Mouse (Mus musculus) adrenal gland, postnatal 36 days (tissue): ENCODE results near the gene Trim37. TPM values are rescaled to one million over a fixed set of nuclear protein-coding genes. Genes with fewer than 3 reads are reported as not detected.
"Not testable (repeated sequence)": the region's sequence is repeated elsewhere in the genome, so short reads cannot be mapped to it uniquely, and the experiment has no call there.

Source experiments
- DNase-seq, 2 experiments: peaks; one replicate each; pipeline ENCODE4 v3.0.0; 2021; ENCODE audit warnings: mixed read lengths in 1 of 2
- total RNA-seq, 2 experiments: library from RNA; stranded (reverse); gene quantifications; 2 replicates each; pipeline ENCODE4 v1.2.3; 2021

Trim37 gene
- total RNA-seq, 2 experiments from 2014 or later, result 16.4 to 18.5 TPM

- no peak for DNase-seq
Observed at GRCm38 (mm10) chr11:87227056-87227455, 100.2 kb downstream of the Trim37 start.

GRCm38 (mm10) chr11:87233377-87233776, 106.5 kb downstream of the Trim37 start:
- DNase-seq, result no peak

DNA sequence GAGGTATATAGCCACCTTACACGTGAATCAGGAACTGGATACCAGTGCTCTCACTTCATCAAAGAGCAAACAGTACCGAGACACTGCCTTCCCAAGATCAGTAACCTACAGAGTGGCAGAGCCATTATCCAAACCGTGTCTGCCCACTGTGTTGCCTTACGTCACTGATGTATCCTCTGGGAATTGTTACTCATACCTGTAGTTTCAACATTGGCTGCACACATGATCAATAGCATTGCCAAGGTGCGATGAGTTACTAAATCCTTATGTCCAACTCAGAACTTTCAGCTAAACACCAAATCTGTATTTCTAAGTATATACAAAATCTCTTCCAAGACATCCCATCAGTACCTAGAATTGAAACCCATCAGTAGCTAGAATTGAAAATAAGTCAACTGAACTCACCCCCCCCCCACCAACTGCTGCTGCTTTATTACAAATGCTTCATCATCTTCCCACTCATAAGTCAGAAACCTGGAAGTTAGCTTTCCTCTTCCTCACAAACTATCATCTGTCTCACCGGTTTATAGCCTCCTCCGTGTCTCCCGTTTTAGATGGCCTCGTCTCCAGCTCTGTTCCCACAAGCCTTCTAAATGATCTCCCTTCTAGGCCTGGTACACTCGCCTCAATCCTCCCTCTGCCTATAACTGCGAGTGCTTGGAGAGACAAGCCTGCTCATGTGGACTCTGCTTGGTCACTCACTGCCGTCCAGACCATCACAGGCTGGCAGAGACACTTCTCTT, 108.0 kb downstream of the Trim37 start:
- DNase-seq, result no peak

DNA sequence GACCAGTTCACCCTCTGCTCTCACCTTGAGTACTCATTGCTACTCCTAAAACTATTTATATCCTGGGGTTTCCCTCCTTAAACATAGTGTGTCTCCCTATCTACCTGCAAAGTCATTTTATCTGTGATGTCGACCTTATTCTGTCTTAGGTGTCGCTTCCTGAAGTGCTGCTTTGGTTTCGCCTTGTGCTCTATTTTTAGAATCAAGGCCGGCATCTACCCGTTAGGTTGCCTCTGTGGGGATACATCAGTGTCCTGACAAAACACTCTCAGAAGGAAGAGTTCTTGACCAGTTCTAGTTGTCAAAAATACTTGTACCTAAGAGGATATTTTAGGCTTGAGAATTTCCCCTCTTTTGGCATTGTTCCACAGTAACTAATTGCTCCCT, 108.6 kb downstream of the Trim37 start:
- no peak for DNase-seq

DNA sequence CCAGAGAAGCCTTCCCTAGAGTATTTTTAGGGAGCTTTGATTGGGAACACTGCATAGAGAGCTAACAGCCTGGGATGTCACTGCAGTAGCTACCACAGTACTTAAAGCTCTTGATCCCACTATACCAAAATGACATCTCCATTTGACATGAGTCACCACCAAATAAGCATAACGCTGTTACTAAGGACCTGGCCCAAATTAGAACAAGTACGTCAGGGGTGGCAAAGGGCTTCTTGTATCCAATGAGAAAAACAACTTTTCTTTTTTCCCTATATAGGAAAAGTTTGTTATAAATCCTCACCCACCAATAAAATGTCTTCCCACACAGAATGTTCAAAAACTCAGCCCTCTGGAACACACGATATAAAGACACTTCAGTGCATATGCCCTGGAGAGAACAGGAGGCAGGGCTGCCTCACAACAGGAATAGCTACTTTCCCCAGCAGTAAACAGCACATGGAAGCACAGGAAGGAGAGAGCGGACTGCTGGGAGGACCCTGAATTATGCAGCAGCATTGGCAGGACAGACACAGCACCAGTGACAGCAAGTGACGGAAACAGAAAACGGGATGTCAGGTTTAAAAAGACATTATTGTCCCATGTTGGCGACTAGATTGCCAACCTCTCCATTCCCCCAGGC, 112.1 kb downstream of the Trim37 start:
- DNase-seq, result no peak

DNA sequence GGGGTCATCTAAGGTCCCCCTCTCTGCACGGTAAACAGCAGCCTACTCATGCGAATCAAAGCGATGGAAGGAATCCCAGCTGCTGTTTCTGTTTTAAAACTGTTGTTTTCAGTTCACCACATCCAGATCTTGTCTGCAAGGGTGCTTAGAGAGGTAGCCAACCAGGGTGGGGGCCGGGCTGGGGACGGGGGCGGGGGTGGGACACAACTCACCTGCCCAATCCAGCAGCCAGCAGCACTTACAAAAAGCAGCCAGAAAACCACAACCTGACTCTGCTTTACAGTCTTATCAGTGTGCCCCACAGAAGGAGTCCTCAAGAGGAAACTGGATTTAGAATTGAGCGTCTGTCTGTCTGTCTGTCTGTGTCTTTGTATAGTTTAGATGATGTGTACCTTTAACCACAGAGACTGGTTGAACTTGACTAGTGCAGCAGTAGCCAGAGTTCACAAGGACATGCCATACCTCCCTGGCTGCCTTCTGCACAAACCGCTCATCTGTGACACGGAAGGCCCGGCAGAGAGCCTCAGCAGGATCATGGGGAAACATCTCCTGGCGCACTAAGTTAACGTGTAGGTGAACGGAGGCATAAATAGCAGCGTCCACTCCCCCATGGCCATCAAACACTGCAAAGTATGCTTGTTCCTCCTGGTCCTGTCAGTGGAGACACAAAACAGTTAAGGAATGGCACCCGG, 113.4 kb downstream of the Trim37 start:
- DNase-seq, result no peak

- no peak for DNase-seq
Observed at GRCm38 (mm10) chr11:87240833-87241215, 113.9 kb downstream of the Trim37 start.

DNA sequence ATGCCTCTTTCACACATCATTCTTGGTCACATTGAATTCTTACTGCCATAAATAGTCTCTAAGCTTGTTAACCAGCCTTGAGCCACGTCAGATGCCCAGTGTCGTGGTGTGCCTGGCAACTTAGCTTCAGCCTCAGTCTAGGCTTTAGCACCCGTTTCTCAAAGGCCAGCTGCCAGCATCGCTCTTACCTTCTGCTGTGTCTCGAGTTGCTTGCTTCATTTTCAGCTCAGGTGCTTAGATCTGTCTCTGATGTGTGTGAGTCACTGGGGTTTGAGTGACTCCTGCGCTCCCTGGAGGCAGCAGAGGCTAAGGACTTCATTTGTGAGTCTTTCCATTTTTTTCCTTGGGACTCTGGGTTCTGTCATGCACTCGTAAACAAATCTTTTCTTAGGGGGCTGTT, 114.4 kb downstream of the Trim37 start:
- no peak for DNase-seq

DNA sequence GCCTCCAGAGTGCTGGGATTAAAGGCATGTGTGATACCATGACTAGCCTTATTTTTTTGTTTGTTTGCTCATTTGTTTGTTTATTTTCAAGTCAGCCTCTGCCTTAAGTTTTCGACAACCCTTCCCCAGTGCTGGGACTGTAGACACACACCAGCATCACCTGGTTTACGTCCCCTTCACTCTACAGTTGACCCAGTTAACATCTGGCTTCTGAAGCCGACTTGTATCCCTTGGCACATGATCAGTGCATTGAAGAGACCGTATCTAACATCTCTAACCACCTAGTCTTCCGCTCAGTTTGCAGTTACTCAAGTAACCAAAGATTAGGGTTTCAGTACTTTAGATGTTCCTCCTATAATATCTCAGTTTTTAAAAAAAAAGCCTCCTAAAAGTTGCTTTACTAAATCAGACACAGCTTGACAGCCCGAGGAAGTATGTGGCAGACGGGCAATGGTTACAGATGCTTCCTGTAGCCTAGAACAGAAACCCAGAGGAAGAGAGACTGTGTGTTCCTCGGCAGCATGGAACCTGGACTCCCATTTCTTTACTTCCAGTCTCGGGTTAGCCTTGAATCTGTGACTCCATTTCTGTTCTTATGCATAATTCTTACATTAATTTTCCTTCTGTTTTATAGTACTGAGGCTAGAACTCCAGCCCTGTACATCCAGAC, 118.4 kb downstream of the Trim37 start:
- no peak for DNase-seq

GRCm38 (mm10) chr11:87246107-87246651, 119.3 kb downstream of the Trim37 start:
- DNase-seq, result no peak

DNA sequence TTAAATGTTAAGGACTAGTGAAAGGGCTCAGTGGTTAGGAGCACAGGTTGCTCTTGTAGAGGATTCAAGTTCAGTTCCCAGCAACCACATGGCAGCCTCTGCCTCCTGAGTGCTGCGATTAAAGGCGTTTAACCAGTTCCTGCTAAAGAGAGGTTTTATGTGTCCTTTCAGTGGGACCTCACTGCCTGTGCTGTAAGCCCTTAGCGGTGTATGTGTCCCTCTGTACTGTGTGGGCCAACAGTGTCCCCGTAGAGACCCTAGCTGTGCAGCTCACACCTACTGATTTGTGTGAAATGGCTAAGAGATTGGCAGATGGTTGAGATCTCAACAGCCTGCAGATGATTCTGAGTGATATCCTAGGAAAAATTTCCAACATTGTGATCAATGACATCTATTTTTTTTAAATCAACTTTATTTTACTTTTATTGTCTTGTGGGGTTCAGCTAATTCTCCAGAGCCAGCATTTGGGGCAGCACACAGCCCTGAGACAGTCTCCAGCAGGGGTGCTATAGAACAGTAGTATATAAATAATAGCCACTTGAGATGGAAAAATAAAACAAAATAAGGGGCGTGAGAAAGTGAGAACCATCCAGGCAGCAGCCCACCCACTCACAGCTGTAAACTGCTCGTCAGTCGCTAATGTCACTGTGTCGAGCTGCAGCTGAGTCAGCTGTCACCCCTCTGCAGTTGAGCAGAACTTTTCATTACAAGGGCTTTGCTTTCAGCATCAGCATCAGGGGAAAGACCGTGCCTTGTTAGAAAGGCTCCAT, 120.0 kb downstream of the Trim37 start:
- DNase-seq, result no peak

DNA sequence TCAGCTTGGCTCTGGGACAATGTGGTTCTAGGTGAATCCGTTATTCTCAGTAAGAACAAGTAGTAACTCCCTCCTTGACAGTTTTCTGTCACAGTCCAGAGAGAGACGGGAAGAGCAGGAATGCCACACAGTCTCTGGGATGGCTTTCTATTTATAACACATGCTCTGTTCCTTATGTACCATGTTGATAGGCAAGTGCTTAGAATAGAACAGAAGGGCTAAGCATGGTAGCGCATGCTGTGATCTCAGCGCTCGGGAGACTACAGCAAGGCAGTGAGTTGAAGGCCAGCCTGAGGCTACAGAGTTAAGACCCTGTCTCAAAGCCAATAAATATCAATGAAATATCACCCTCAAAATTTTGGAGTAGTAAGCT, 120.6 kb downstream of the Trim37 start:
- no peak for DNase-seq

DNA sequence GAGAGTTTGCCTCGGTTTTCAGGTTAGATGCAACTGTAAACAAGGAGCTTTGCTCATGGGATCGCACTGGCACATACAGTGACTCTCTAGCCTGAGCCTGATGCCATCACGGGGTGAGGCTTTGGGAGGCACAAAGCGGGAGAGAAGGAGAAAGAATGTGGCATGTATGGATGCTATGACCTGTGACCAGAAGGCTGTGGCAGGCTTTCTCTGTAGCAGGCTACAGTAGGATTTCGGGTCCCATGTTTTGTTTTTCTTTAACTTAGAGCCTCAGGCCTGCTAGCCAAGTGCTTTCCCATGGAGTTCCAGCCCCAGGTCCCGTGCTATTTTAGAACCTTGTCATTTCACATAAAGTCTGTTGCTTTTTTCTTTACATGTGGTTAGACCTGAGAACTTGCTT, 123.3 kb downstream of the Trim37 start:
- no peak for DNase-seq

DNA sequence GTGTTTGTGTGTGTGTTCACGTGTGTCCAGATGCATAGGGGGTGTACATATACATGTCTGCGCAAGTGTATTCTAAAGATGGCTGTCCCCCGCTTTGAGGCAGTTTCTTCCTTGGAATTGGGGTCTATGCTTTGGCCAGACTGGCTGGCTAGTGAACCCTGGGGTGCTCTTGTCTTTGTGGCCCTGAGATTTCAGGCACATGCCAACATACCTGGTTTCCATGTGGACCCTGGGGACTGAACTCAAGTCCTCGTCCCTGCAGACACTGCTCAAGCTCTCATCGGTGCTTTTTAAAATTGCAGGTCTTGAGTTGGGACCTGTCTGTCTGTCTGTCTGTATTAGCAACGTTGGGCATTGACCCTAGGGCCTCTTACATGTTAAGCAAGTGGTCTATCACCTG, 126.4 kb downstream of the Trim37 start:
- DNase-seq, result no peak

DNA sequence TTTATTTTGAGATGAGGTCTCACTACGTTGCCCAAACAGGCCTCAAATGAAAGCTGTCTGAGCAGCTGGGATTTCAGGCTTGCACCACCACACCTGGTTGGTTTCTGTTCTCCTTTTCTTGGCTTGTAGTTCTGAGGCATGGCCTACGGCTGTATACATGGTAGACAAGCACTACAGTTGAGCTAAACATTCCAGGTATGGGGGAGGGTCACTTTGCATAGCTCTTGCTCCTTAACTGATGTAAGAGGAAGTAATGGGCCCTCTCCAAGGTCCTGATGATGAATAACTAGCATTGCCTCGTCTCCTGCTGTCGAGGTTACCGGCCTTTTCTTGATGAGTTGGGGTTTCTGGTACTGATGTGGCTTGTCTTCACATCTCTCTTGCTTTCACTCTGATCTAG, 127.3 kb downstream of the Trim37 start:
- DNase-seq, result no peak

GRCm38 (mm10) chr11:87257282-87257681, 130.4 kb downstream of the Trim37 start:
- no peak for DNase-seq

GRCm38 (mm10) chr11:87259792-87260191, 132.9 kb downstream of the Trim37 start:
- no peak for DNase-seq

DNA sequence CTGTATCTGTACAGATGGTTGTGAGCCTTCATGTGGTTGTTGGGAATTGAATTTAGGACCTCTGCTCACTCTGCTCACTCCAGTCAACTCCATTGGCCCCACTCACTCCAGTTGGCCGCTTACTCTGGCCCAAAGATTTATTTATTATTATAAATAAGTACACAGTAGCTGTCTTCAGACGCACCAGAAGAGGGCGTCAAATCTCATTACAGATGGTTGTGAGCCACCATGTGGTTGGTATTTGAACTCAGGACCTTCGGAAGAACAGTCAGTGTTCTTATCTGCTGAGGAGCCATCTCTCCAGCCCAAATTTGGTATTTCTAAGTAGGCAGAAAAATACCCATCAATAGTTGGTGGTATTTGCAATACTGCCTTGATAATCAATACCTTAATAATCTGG, 134.8 kb downstream of the Trim37 start:
- DNase-seq, result not testable (repeated sequence)

DNA sequence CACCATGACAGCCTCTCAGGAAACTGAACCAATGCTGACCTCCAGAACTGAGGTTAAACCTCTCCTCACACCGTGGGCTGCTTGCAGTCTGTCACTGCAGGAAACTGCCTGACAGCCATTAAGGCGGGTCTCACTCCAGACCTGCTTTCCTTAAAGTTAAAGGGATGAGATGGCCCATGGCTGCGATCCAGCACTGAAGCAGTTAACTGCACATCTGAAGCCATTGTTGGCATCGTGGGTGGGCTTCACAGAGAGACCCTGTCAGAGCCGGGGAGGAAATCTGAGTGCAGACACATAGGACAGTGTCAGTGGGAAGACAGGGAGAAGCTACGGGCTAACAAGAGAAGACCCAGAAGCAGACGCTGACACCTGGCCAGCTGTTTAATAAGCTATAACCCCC, 137.1 kb downstream of the Trim37 start:
- DNase-seq, result no peak

DNA sequence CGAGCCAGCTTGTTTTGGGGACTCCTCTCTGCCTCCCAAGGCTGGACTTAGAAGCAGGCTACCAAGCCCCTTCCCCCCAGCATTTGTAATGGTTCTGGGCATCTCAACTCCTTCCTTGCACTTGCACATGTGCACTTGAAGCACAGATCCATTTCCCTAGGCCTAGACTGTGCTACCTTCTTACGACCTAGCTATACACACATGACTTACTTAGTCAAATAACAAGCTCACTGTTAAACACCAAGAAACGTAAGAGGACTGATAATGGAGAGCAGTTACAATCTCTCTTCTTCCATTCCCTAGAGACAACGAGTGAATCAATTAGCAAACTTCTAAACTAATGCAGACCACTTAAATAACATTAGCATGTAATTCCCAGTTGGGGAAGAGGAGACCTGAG, 139.4 kb downstream of the Trim37 start:
- no peak for DNase-seq

DNA sequence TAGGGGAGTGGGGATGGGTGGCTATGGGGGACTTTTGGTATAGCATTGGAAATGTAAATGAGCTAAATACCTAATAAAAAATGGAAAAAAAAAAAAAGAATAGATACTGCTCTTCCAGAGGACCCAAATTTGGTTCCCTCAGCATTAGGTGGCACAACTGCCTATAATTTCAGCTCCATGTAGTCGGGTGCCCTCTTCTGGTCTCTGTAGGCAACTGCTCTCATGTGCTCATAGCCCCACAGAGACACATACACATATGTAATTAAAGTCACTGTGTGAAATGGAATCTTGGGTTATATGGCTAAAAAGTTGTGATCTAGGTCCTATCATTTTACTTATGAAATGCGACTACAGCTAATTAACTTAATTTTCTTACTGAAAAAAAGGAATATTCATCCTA, 141.9 kb downstream of the Trim37 start:
- DNase-seq, result no peak
